Mouse (Mus musculus): Measurements from ENCODE around the gene Irak2.

The Irak2 gene

GRCm38 (mm10) chr6:113731296-113731695 is 93.0 kb downstream of the Irak2 start:
- in situ Hi-C loops (cut with MboI; ENCODE audit: low pct_unique_long_range_greater_than_20kb in 1 of 2, low sequenced_read_pairs in 2 of 2, unreplicated experiment in 1 of 2) = no loop called here

- in situ Hi-C loops (cut with MboI; ENCODE audit: low pct_unique_long_range_greater_than_20kb in 1 of 2, low sequenced_read_pairs in 2 of 2, unreplicated experiment in 1 of 2) = no loop called here
Observed at GRCm38 (mm10) chr6:113737318-113738046, 99.2 kb downstream of the Irak2 start.

- in situ Hi-C loops (cut with MboI; ENCODE audit: low pct_unique_long_range_greater_than_20kb in 1 of 2, low sequenced_read_pairs in 2 of 2, unreplicated experiment in 1 of 2) = no loop called here
Observed at GRCm38 (mm10) chr6:113740236-113741217, 102.3 kb downstream of the Irak2 start, which contains the start of gene Sec13. Gene Sec13, minus strand, starts transcription at chr6:113740743.

GRCm38 (mm10) chr6:113741425-113741824 is 103.2 kb downstream of the Irak2 start:
- in situ Hi-C loops (cut with MboI; ENCODE audit: low pct_unique_long_range_greater_than_20kb in 1 of 2, low sequenced_read_pairs in 2 of 2, unreplicated experiment in 1 of 2) = no loop called here

- in situ Hi-C loops (cut with MboI; ENCODE audit: low pct_unique_long_range_greater_than_20kb in 1 of 2, low sequenced_read_pairs in 2 of 2, unreplicated experiment in 1 of 2) = no loop called here
Observed at GRCm38 (mm10) chr6:113742321-113742720, 104.1 kb downstream of the Irak2 start.

GRCm38 (mm10) chr6:113743111-113743510 is 104.8 kb downstream of the Irak2 start:
- in situ Hi-C loops (cut with MboI; ENCODE audit: low pct_unique_long_range_greater_than_20kb in 1 of 2, low sequenced_read_pairs in 2 of 2, unreplicated experiment in 1 of 2) = no loop called here

All from mouse embryonic stem cell (cell line).